Mouse (Mus musculus) gastrocnemius, adult 8-10 months (tissue): ENCODE measurements around the gene 5730522E02Rik. TPM values are rescaled to one million over a fixed set of nuclear protein-coding genes. Genes with fewer than 3 reads are reported as not detected.

Experiments used
- DNase-seq, 2 experiments: peaks; one replicate each; pipeline ENCODE4 v3.0.0; 2022; ENCODE audit warnings: low spot score in 2 of 2
- microRNA-seq: library from miRNA; unstranded; fragments of <30 nt; microRNA quantifications from one replicate; pipeline ENCODE4 v1.2.0, GENCODE M21; 2022
- total RNA-seq, 4 experiments: library from RNA; stranded (reverse); gene quantifications; 2 replicates each; pipeline ENCODE4 v1.2.4; 2022

5730522E02Rik gene
- total RNA-seq, 4 experiments from 2014 or later = not detected

GRCm38 (mm10) chr11:25684731-25685130 is 525.8 kb downstream of the 5730522E02Rik start:
- DNase-seq = no peak

- no peak for DNase-seq
These were observed 530.7 kb downstream of the 5730522E02Rik start for GRCm38 (mm10) chr11:25679856-25680255.

GRCm38 (mm10) chr11:25674194-25674593 is 536.4 kb downstream of the 5730522E02Rik start:
- DNase-seq = no peak

- no peak for DNase-seq
These were observed 540.5 kb downstream of the 5730522E02Rik start for GRCm38 (mm10) chr11:25670018-25670417.

GRCm38 (mm10) chr11:25664562-25665104 is 545.9 kb downstream of the 5730522E02Rik start:
- no peak for DNase-seq

- DNase-seq = no peak
These were observed 564.3 kb downstream of the 5730522E02Rik start for GRCm38 (mm10) chr11:25646282-25646681.

GRCm38 (mm10) chr11:25644767-25645622 is 565.6 kb downstream of the 5730522E02Rik start:
- no peak for DNase-seq

- DNase-seq = no peak
These were observed 603.7 kb downstream of the 5730522E02Rik start for GRCm38 (mm10) chr11:25606886-25607285.

GRCm38 (mm10) chr11:25600030-25600429 is 610.5 kb downstream of the 5730522E02Rik start:
- no peak for DNase-seq

GRCm38 (mm10) chr11:25595303-25595702 is 615.3 kb downstream of the 5730522E02Rik start:
- DNase-seq = no peak

GRCm38 (mm10) chr11:25594780-25595179 is 615.8 kb downstream of the 5730522E02Rik start:
- DNase-seq = no peak

- no peak for DNase-seq
These were observed 618.3 kb downstream of the 5730522E02Rik start for GRCm38 (mm10) chr11:25592268-25592667.

- no peak for DNase-seq
These were observed 620.3 kb downstream of the 5730522E02Rik start for GRCm38 (mm10) chr11:25590215-25590614.

- DNase-seq = no peak
These were observed 621.1 kb downstream of the 5730522E02Rik start for GRCm38 (mm10) chr11:25589509-25589908.

GRCm38 (mm10) chr11:25574129-25574465 is 636.5 kb downstream of the 5730522E02Rik start:
- DNase-seq = no peak

- no peak for DNase-seq
These were observed 637.0 kb downstream of the 5730522E02Rik start for GRCm38 (mm10) chr11:25573408-25574128.

- no peak for DNase-seq
These were observed 639.2 kb downstream of the 5730522E02Rik start for GRCm38 (mm10) chr11:25571396-25571795.

Small RNA genes lying within 50 kb of the gene (microRNA-seq; reads per million reads assigned to microRNA genes)
- gene Mir6372 = not detected

Other genes with a start within 250 kb of the 5730522E02Rik start
- 1 to 10 TPM; 3.9 to 6.5 (median 4.5) TPM for gene Fancl, start 175.4 kb upstream of the 5730522E02Rik start, total RNA-seq